In genomic region chr5:58531601-58532000, GRCm38 (mm10) we compare ENCODE assay signal across 24 mouse cellular contexts.
"Had no signal": no experiment of that assay in that cellular context is flagged by ENCODE, and none has a peak within 500 bp of the region (broad histone marks: within the 10 kb centered on the region; RNA-seq: fewer than 3 reads in every experiment).

No protein-coding gene starts in this region.

- ATAC-seq: hindbrain, postnatal 0 days; intestine, embryonic 16.5 days had no signal

- H3K9me3 ChIP-seq: heart, embryonic 15.5 days; hindbrain, embryonic 15.5 days; kidney, embryonic 15.5 days; limb, embryonic 10.5 days; limb, embryonic 12.5 days had no signal

- H3K27ac ChIP-seq: heart, adult 2 months; heart, embryonic 13.5 days; heart, embryonic 15.5 days; hindbrain, embryonic 13.5 days; hindbrain, embryonic 15.5 days; hindbrain, postnatal 0 days; kidney, embryonic 15.5 days; kidney, postnatal 0 days; left cerebral cortex, adult 2 months; limb, embryonic 10.5 days; limb, embryonic 12.5 days had no signal

- DNase-seq: gastrocnemius, postnatal 14 days; gastrocnemius, postnatal 36 days; heart, adult 11 months; heart, adult 2 months; heart, postnatal 14 days; heart, postnatal 36 days; kidney, adult 11 months; kidney, adult 2 months; kidney, adult 9 months; kidney, postnatal 14 days; kidney, postnatal 36 days; liver had no signal

- H3K4me3 ChIP-seq: heart, adult 2 months; heart, embryonic 13.5 days; heart, embryonic 15.5 days; hindbrain, embryonic 13.5 days; hindbrain, embryonic 15.5 days; kidney, embryonic 15.5 days; left cerebral cortex, adult 2 months; limb, embryonic 10.5 days; limb, embryonic 12.5 days had no signal

- H3K4me2 ChIP-seq: heart, embryonic 11.5 days; heart, embryonic 13.5 days; heart, embryonic 15.5 days; hindbrain, embryonic 13.5 days; hindbrain, embryonic 15.5 days; kidney, embryonic 15.5 days; limb, embryonic 12.5 days had no signal

- H3K36me3 ChIP-seq: heart, embryonic 13.5 days; heart, embryonic 15.5 days; hindbrain, embryonic 13.5 days; hindbrain, embryonic 15.5 days; kidney, embryonic 15.5 days; limb, embryonic 10.5 days; limb, embryonic 12.5 days had no signal

- H3K9ac ChIP-seq: heart, embryonic 13.5 days; heart, embryonic 15.5 days; hindbrain, embryonic 13.5 days; hindbrain, embryonic 15.5 days; kidney, embryonic 15.5 days; limb, embryonic 12.5 days had no signal

- H3K27me3 ChIP-seq: heart, embryonic 13.5 days; heart, embryonic 15.5 days; hindbrain, embryonic 13.5 days; hindbrain, embryonic 15.5 days; kidney, embryonic 15.5 days; limb, embryonic 12.5 days had no signal

- H3K4me1 ChIP-seq: heart, embryonic 13.5 days; heart, embryonic 15.5 days; hindbrain, embryonic 13.5 days; hindbrain, embryonic 15.5 days; kidney, embryonic 15.5 days; limb, embryonic 10.5 days; limb, embryonic 12.5 days had no signal
